Mouse (Mus musculus) lung, postnatal 36 days (tissue): ENCODE data around the gene Lrp8.

ENCODE experiments used
- DNase-seq: peaks from one replicate; pipeline ENCODE4 v3.0.0; 2022; ENCODE audit warnings: mixed read lengths

Gene Lrp8

DNA sequence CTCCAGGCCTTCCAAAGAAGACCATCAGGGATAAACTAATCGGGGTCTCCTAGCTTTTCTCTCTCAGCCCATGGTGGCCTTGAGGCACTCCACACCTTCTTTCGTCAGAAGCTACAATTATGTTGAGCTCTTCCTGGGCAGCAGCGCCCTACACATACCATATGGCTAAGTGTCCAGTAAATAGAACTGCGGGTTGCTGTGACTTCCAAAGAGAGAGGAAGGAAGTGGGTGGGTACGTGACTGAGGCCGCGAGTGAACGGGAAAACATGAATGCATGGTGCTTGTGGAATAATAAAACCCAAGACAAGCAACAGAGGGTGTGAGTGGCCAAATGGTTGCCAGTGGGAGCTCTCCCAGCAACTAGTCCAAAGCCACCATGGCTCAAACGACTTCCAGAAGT is 47.6 kb downstream of the Lrp8 start:
- DNase-seq, result no peak

DNA sequence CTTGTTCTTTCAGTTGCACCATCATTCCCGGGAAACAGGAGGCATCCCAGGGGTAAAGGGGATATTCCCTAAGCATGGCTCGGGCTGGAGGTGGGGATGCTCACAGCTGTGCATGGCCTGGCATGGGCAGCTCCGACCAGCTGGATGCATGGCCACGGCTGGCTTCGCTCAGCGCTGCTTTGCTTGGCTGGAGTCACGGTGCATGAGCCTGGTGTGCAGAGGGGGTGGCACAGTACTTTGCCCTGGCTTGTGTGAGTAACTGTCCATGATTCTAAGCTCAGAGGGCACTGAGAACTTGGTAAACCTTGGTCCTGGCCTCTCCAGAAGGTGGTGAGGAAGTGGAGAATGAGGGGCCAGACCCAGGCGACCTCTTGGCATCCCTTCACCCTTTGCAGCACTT is 48.0 kb downstream of the Lrp8 start:
- no peak for DNase-seq

DNA sequence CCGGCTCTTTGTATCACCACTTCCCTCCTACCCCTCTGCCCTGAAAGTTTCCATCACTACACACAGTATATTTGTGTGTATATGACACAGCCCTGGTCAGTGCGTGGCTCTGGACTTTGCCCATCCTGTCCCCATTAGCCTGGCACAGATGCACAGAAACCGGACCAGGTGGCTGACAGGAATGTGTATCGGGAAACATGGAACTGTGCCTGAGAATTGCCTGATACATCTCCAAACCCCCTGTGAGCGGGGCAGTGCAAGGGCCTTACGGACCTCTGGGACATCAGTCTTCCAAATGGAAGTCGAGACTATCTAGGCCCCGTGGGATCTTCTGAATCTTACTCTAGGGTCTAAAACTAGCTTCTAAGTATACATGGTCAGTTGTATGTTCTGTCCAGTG is 51.3 kb downstream of the Lrp8 start:
- no peak for DNase-seq

DNA sequence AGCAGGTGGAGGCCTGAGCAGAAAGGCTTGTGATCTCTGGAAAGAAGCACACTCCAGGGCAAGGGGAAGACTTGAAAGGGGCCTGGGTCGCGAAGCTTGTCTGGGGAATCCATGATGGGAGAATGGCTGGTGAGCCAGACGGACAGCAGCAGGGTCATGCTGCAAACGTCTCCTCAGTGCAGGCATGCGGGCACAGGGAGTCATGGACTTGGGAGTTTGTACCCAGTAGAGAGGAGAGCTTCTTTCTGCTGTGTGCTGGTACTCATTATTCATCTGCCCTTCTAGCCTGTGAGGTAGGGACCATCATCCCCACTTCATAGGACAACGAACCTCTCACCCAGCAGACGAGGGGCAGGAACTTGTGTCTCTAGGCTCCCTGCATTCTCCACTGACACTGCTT is 51.8 kb downstream of the Lrp8 start:
- DNase-seq, result no peak

DNA sequence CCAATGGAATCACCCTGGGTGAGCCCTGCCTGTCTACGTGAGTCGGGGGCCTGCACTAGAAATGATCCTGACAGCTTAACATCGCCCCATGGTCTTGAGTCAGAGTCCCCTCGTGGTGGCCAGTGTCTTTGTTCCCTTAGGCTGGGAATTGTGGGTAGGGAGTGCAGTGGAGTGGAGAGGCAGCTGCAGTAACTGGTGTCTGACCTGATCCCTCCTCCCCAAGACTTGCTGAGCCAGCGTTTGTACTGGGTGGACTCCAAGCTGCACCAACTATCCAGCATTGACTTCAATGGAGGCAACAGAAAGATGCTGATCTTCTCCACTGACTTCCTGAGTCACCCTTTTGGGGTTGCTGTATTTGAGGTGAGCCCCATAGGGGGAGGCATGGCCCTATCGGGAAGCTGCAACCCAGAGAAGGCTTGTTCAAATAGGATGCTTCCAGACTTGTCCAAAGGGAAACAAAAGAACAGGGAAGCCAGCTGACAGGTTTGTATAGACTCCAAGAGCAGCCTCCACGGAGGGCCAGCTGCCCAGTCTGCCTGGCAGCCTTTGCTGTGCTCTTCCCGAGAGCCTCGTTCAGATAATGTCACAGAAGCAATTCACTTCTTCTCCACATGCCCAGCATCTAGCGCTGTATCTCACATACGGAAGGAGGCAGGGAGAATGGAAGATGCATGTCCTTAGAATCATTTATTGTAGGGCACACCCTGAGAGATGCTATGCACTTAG is 55.1 kb downstream of the Lrp8 start:
- no peak for DNase-seq

DNA sequence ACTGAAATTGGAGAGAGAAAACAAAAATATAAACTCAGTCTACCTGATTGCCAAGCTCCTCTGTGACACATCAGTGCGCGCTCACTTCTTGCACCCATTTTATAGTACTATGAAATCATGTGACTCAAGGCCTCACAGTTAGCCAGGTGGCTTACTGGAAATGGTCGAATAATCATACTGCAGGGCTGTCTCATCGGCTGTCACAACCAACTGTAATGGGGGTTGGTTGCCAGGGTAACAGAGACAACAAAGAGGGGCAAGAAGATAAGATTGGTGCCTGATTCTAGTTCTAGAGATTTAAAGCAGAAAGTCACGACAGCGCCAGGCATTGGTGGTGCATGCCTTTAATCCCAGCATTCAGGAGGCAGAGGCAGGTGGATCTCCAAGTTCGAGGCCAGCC is 56.9 kb downstream of the Lrp8 start:
- DNase-seq, result no peak

DNA sequence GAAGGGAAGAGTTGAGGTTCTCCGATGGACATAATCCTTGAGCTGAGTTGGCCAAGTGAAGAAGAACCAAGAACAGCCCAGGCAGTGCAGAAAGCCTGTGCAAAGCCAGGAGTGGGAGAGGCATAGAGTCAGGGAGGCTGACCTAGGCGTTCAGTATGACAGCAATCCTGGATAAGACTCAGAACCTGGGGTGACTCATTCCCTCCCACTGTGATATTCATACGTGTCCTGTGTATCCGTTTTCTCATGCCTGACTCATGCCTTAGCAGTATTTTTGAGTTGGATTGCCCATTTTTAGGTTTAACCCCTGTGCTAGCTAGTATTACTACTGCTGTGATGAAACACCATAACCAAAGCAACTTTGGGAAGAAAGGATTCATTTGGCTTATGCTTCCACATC is 62.8 kb downstream of the Lrp8 start:
- no peak for DNase-seq

DNA sequence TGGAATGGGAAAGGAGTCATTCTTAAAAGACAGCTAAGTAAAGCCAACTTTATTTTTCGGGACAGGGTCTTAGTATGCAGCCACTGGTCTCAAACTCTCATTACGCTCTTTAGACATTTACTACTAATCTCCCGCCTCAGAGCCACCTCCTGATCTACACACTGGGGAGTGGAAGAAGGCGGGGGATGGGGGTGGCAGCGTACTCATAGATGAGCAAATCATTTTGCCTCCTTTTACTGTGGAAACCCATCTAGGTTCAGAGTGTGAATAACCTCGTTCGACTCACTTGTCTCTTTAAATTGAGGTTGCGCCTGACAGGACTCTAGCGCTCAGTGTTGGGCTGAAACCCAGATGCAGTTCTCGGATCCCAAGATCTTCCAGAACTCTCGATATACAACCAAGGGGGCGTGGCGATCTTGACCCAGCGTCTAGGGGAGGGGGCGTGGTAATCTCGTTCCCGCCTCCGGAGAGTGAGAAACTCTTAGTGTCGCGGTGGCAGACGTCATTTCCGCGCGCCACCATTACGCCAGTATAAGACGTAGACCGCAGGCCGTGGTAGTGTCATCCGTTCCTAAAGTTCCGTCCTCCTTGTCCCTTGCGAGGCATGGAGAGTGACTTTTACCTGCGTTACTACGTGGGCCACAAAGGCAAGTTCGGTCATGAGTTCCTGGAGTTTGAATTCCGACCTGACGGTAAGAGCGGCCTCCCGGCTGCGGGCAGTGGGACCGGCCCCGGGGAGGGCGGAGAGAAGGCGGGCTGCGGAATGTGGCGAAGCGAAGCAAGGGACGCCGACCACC is 77.4 kb downstream of the Lrp8 start, which contains the start of gene Magoh:
Gene Magoh (plus strand): TSS at position 502 of the 797 bp plus-strand sequence.
- DNase-seq, result peak; percentile 99

DNA sequence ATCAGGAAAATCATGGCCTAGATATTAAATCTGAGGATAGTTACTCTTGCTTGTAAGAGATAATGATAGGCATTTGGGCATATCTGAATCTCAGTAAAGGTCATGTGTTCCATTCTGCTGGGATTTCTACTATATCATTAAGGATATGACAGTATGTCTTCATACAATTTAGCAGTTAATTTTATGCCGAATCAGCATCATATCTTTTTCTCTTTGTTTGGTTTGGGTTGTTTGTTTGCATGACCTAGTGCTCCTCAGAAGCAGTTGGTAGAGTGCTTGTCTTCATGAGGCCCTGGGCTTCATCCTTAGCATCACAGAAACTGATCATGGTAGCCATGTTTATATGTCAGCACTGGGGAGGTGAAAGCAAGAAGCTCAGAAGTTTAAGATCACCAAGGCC is 79.6 kb downstream of the Lrp8 start:
- no peak for DNase-seq

DNA sequence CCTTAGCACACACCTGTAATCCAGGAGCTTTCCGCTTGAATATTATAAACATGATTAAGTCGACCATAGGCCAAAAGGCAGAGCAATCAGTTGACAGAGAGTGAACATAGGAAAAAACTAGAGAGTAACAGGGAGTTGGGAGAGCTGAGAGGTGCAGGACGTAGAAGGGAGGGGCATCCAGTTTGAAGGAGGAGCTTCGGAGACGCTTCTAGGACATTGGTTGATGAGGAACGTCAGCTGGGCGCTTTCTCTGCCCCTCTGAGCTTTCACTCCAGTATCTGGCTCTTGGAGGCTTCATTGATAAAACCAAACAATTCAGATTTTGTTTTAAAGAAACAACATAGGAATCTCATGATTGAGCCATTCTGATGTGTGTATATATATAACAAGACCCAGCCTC is 84.3 kb downstream of the Lrp8 start:
- no peak for DNase-seq

DNA sequence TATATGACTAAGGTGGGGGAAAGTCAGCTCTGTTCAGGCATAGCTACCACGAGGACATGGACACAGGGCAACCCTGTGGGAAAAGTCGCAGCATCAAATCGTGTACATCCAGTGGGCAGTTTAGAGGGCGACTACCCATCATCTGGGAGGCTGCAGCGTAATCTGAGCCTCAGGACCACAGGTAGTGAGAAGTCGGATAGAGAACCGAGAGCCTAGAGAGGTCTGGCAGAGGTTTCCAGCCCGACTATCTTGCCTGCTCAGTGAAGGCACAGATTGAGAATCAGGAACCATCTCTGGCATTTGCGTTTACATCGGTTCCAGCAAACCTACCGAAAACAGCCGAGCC is 87.3 kb downstream of the Lrp8 start:
- no peak for DNase-seq

DNA sequence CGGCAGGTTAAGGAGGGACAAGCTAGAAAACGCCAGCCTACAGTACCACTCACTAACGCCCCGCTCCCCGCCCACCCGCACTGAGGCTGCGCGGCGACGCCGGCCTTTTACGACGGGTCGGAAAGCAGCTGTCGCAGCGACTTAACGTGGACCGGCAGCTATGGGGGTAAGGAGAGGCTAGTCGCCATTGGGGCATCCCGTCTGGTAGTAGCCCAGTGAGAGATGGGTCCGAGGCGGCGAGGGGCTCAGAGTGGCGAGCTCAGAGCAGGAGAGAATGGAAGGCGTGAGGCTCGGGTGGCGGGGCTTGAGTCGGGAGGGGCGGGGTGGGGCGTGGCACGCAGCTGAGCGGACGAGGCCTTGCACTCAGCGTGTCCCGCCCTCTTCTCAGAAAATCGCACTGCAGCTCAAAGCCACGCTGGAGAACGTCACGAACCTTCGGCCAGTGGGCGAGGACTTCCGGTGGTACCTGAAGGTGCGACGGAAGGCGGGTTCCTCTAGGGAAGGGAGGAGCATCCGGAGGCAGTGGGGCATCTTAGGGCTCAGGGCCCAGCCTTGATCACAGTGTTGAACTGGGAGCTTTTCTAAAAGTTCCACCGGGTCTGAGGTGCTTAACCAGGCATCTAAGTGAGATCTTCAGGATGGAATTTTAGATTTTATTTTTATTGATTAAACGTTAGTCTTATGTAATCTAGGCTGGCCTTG is 87.8 kb downstream of the Lrp8 start, which contains the start of gene 0610037L13Rik:
Gene 0610037L13Rik (plus strand): TSS at position 83 of the 702 bp plus-strand sequence.
- peak; percentile 97 for DNase-seq

DNA sequence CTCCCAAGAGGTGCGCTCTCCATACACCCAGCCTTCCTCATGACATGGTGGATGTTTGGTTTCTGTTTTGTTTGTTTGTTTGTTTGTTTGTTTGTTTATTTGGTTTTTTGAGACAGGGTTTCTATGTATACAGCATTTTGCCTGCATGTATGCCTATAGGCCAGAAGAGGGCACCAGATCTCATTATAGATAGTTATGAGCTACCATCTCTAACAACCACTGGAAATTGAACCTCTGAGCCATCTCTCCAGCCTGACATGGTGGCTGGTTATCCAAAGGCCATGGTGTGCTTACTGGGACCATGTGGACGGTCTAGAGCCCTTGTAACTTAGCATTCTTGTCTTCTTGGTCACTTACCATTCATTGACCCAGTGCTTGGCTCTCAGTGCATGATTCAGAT is 90.6 kb downstream of the Lrp8 start:
- peak; percentile 4 for DNase-seq

DNA sequence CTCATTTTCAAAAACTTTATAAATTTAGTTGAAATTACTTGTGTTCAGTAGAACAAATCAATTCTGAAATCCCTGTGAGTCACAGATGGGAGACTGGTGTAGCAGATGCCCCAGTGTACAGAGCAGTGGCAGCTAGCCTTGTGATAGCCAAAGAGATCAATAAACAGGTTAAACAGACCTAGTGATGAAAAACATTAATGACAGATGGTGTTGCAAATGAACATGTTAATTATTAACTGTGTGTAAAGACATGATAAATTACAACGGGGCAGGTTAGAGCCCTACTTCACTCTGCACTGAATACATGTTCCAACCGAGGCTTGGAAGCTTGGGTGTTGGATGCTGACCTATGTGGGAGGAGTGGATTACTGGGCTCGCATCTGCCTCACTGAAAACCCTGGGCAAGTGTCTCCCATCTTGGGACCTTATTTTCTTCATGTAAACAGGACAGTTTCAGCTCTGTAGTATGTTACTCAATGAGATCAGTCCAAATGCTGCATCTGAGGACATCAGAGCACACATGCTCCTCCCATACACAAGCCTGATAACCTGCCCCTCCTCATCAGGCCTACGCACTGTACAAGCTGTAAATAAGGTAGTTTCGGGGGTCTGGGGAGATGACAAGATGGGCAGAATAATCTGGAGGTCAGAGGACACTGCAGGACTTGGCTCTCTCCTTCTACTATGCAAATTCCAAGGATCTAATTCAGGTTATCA is 97.3 kb downstream of the Lrp8 start:
- DNase-seq, result no peak

DNA sequence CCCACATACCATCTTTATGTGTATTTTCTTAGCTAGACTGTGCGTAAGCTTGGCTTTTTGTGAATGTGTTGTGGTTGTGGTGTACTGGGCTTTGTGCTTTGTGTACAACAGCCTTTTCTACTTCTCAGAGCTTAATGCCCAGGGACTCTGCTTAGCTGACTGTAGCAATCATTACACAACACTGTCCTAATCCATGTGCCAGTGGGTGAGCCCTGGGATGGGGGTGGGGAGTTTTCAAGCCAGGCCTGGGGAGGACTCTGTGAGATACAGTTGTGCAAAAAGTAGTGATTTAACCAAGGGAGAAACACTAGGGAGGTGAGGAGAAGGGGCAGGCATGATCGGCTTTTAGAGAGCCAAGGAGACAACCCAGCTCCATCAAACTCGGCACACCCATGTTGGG is 98.1 kb downstream of the Lrp8 start:
- no peak for DNase-seq

DNA sequence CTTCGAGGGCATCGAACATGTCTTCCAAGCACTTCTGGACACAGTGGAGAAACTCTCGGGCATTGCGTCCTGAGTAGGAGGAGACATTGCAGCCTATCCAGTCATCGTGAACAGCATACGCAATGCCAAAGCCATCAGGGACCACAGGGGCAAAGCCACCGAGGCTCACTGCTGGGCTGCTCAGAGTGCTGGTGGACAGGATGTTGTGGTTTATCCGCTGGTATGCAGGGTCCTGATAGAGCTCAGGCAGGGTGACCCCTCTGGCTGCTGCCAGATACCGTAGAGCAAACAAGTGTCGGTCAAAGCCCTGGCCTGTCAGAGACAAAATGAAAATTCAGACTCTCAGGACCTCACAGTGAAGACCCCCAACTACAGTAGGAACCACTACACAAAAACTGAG is 102.2 kb downstream of the Lrp8 start:
- DNase-seq, result no peak

DNA sequence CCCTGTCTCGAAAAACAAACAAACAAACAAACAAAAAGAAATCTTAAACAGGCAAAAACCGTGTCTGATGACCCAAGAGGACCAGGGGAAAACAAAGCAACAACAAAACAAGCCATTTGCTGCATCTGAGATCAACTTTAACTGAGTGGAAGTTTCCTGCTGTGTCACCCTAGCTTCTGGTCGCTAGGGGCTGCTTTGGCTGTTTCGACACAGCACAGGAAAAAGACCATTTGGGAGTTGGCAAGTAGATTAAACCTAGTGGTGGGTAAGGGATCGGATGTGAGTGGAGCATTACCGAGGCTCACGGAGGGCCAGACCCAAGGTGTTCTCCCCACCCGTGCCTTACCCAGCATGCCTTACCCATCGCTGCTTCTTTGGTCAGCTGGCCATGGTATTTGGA is 104.5 kb downstream of the Lrp8 start:
- DNase-seq, result no peak

DNA sequence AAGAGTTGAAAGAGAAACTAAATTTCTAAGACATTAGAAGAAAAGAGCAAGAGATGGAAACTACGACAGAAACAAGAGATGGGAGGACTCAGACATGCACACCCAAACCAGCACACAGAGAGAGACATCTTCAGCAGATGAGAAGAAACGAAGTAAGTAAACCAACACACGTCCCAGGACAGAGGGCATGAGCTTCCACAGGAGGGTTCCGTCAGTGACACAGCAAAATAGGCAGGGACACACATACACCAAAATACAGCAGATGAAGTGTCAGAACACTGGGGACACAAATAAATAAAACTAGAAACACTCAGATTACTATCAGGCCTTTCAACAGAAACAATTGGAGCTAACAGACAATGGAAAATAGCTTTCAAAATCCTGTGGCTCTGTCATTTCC is 108.0 kb downstream of the Lrp8 start:
- DNase-seq, result peak; percentile 29

DNA sequence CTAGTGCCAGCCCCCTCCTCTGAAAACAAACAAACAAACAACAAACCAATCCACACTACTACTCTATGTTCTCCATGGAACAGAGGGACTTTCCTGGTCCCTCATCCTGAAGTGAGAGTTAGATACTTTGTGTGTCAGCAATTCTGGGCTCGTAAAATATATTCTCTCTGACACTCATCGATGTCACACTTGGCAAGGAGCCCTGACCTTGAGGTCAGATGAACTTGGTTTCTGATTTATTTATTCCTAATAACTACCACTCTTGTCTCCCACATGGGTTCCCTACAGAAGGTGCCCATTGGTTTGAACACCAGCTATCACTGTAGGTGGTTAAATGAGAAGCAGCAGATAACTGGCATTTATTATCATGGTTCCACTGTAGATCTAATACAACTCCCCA is 118.3 kb downstream of the Lrp8 start:
- no peak for DNase-seq

DNA sequence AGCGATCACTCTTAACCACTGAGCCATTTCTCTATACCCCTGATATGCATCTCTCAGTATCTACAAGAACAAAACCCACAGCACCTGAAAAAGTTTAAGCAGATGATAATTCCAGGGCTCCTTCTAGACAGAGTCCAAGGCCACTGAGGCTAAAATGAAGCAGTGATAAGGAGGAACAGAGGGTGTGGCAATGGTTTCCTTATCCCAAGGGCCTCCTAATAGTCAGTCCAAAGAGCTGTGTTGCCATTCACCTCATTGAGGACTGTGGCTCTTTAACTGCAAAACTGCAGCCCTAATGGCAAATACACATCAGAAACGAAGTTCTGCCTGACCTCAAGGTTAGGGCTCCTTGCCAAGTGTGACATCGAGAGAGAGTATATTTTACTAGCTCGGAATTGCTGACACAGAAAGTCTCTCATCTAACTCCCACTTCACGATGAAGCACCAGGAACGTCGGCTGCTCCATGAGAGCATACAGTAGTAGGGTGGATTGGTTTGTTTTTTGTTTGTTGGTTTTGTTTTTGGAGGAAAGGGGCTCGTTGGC is 119.2 kb downstream of the Lrp8 start:
- DNase-seq, result peak; percentile 23

DNA sequence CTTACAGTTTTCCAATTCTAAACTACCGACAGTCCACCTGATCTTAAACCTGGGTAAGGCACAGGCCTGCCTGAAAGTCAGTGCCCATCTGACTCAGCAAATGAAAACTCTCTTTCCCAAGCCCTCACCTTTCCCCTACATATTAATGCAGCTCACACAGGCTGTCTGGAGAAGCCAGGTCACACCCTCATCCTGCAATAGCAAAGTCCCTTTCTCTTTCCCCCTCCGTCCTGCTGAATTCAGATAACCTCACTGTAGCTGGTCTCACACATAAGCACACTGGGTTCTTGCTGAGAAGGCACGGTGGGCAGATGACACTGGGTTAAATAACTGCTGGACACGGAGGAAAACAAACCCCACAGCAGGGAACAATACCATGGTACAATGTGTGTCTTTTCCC is 119.9 kb downstream of the Lrp8 start:
- DNase-seq, result peak; percentile 61

DNA sequence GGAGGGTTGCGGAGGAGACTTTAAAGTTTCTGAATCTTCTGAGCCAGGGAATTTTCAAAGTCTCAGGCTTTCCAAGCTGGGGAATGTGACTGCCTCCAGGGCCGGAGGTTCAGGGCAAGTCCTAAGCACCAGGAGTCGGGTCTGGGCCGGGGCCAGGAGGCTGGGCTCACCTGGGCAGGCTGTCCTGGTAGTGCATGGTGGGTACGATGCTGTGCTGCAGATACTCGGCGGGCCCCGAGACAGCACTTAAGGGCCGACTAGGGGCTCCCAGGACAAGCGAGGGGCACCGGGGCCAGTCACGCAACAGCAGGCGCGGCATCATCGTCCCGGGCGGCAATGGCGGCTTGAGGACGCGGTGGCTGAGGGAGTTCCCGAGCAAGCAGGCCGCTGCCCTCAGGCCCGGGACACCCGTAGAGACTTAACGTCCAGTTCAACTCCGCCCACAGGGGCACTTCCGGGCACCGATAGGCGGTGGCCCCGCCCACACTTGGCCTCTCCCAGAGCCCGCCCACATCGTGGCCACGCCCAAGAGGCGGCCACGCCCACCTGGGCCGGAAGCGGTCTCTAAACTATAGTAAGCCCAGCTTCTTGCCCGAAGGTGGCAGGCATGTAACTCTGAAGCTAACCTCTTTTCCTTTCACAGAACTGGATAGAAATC is 121.2 kb downstream of the Lrp8 start, which contains the start of gene Cpt2:
Gene Cpt2 (minus strand): TSS at position 466 of the 658 bp plus-strand sequence.
- peak; percentile 98 for DNase-seq
